Mouse (Mus musculus) stomach, postnatal 0 days (tissue): Measurements from ENCODE around the gene Dram1. TPM values are rescaled to one million over a fixed set of nuclear protein-coding genes. Genes with fewer than 3 reads are reported as not detected.
A peak's percentile ranks its signal among the peaks of the same experiment; 100 is the strongest.

Source experiments
- ATAC-seq: fragments of 200-750 bp; cut with Nextera tagmentation; 2 replicates; pipeline ENCODE4 v1.8.0; 2017; ENCODE audit not compliant: low FRiP score, low TSS enrichment
- DNase-seq: peaks from one replicate; pipeline ENCODE4 v3.0.0-alpha.2; 2016; ENCODE audit warnings: low spot score
- H3K27ac ChIP-seq: fragments of 300-500 bp; sonication (generic); replicated peaks from 2 replicates; pipeline ENCODE4 v1.5.1; 2014; ENCODE audit warnings: mild to moderate bottlenecking, control low read depth
- H3K27me3 ChIP-seq: fragments of 300-500 bp; sonication (generic); 2 replicates; pipeline ENCODE4 v1.6.1; 2014; ENCODE audit warnings: low read length; ENCODE audit not compliant: control insufficient read depth, insufficient read depth
- H3K36me3 ChIP-seq: fragments of 300-500 bp; sonication (generic); 2 replicates; pipeline ENCODE4 v1.6.1; 2014; ENCODE audit warnings: low read length, mixed read lengths; ENCODE audit not compliant: control insufficient read depth, insufficient read depth
- H3K4me1 ChIP-seq: fragments of 300-500 bp; sonication (generic); replicated peaks from 2 replicates; pipeline ENCODE4 v1.6.1; 2014; ENCODE audit warnings: antibody characterized with exemption; ENCODE audit not compliant: control insufficient read depth, insufficient read depth
- H3K4me2 ChIP-seq: fragments of 300-500 bp; sonication (generic); replicated peaks from 2 replicates; pipeline ENCODE4 v1.6.1; 2014; ENCODE audit warnings: low read depth, mild to moderate bottlenecking, control low read depth, moderate library complexity
- H3K4me3 ChIP-seq: fragments of 300-500 bp; sonication (generic); 2 replicates; pipeline ENCODE4 v1.5.1; 2014; ENCODE audit warnings: low read depth, low read length, control low read depth
- H3K9ac ChIP-seq: fragments of 300-500 bp; sonication (generic); 2 replicates; pipeline ENCODE4 v1.6.1; 2014; ENCODE audit warnings: mild to moderate bottlenecking, low read length, control low read depth, mixed read lengths
- H3K9me3 ChIP-seq: fragments of 300-500 bp; sonication (generic); 2 replicates; pipeline ENCODE4 v1.6.1; 2016; ENCODE audit warnings: low read length; ENCODE audit not compliant: control insufficient read depth
- CTCF ChIP-seq: IDR thresholded peaks from 2 replicates; pipeline ENCODE4 v1.5.1; 2016; ENCODE audit warnings: antibody characterized with exemption, low read depth, mild to moderate bottlenecking, moderate library complexity
- EP300 ChIP-seq: optimal IDR thresholded peaks from 2 replicates; pipeline ENCODE3; 2016; ENCODE audit warnings: antibody characterized with exemption
- WGBS: fragments of 180-500 bp; shearing (Covaris S2); extraction: QIAGEN DNeasy Blood & Tissue Kit; methylation state at CpG from one replicate; pipeline ENCODE4 v1.1.7; 2014; 5-methylcytosine and 5-hydroxymethylcytosine counted together
- polyA plus RNA-seq: library from polyadenylated mRNA; unstranded; fragments of >200 nt; fragmentation: Nextera tagmentation; extraction: Ambion mirVana; gene quantifications from 2 replicates; pipeline ENCODE4 v1.2.1, GENCODE M21; 2015

Dram1 gene
- polyA plus RNA-seq = 2.4 and 2.8 TPM in 2 replicates

- H3K4me2 ChIP-seq = peak within 1 kb of the TSS; percentile 92
- WGBS = under 1% methylated on average over 67 of the region's 87 CpGs
- no peaks in the 10 kb centered on the region for H3K9me3 ChIP-seq
- DNase-seq = peak; percentile 88
- H3K4me1 ChIP-seq = peaks cover 3% of the 10 kb centered on the region; the same call in 1 of the 2 replicates
- peak within 1 kb of the TSS; percentile 72 for H3K9ac ChIP-seq
- peak within 1 kb of the TSS; percentile 75 for H3K4me3 ChIP-seq
- peak; percentile 93 for ATAC-seq
- H3K27me3 ChIP-seq = no peaks in the 10 kb centered on the region
- peak within 1 kb of the TSS; percentile 74 for H3K27ac ChIP-seq
- H3K36me3 ChIP-seq = no peaks in the 10 kb centered on the region
- no peak for TF ChIP-seq EP300
- TF ChIP-seq CTCF = peak; percentile 83
Observed at GRCm38 (mm10) chr10:88379013-88379885, at the start of gene Dram1, which contains the start of gene Gnptab. Gene Dram1, minus strand, starts transcription at chr10:88379080. Gene Gnptab, plus strand, starts transcription at chr10:88379132.

- ATAC-seq (no peak), DNase-seq (no peak)
- no peak overlapping the region for H3K4me3 ChIP-seq
- H3K27ac ChIP-seq = no peak overlapping the region
- H3K9me3 ChIP-seq = no peaks in the 10 kb centered on the region
- no peak overlapping the region for H3K9ac ChIP-seq
- WGBS = 83% methylated on average over 6 of the region's 6 CpGs
- no peak overlapping the region for H3K4me2 ChIP-seq
- H3K4me1 ChIP-seq = no peaks in the 10 kb centered on the region
- H3K27me3 ChIP-seq = no peaks in the 10 kb centered on the region
- 0 out of 2 replicates have a peak, but pooled peaks cover under 1% of the 10 kb centered on the region for H3K36me3 ChIP-seq
- no peak for TF ChIP-seq EP300
- no peak for TF ChIP-seq CTCF
Observed at GRCm38 (mm10) chr10:88427998-88428397, 49.1 kb upstream of the Dram1 start.

- H3K27me3 ChIP-seq = no peaks in the 10 kb centered on the region
- DNase-seq (no peak), ATAC-seq (no peak)
- TF ChIP-seq EP300 (no peak), CTCF (no peak)
- 0 out of 2 replicates have a peak overlapping the region, but pooled peaks have one; percentile 18 for H3K9ac ChIP-seq
- no peaks in the 10 kb centered on the region for H3K9me3 ChIP-seq
- H3K4me2 ChIP-seq = no peak overlapping the region
- no peaks in the 10 kb centered on the region for H3K4me1 ChIP-seq
- H3K36me3 ChIP-seq = no peaks in the 10 kb centered on the region
- H3K4me3 ChIP-seq = no peak overlapping the region
- no peak overlapping the region for H3K27ac ChIP-seq
- WGBS = 60% methylated on average over 5 of the region's 5 CpGs
Observed at GRCm38 (mm10) chr10:88426896-88427295, 48.0 kb upstream of the Dram1 start.

- Histone ChIP-seq H3K9me3 (no peaks in the 10 kb centered on the region), H3K27me3 (no peaks in the 10 kb centered on the region), H3K36me3 (no peaks in the 10 kb centered on the region), H3K4me2 (no peak overlapping the region), H3K4me3 (no peak overlapping the region), H3K4me1 (no peaks in the 10 kb centered on the region), H3K27ac (no peak overlapping the region), H3K9ac (0 out of 2 replicates have a peak overlapping the region, but pooled peaks have one; percentile 18)
- TF ChIP-seq CTCF = peak; percentile 87
- no peak for TF ChIP-seq EP300
- ATAC-seq = peak; percentile 78
- WGBS = 88% methylated on average over 2 of the region's 2 CpGs
- DNase-seq = peak; percentile 54
Observed at GRCm38 (mm10) chr10:88426158-88426816, 47.4 kb upstream of the Dram1 start.

- no peak overlapping the region for H3K9ac ChIP-seq
- H3K27ac ChIP-seq = no peak overlapping the region
- 92% methylated on average over 19 of the region's 19 CpGs for WGBS
- ATAC-seq (no peak), DNase-seq (no peak)
- H3K4me2 ChIP-seq = no peak overlapping the region
- no peak overlapping the region for H3K4me3 ChIP-seq
- peaks cover 5% of the 10 kb centered on the region; the same call in 1 of the 2 replicates for H3K36me3 ChIP-seq
- H3K9me3 ChIP-seq = no peaks in the 10 kb centered on the region
- no peak for TF ChIP-seq CTCF
- TF ChIP-seq EP300 = no peak
- no peaks in the 10 kb centered on the region for H3K4me1 ChIP-seq
- no peaks in the 10 kb centered on the region for H3K27me3 ChIP-seq
Observed at GRCm38 (mm10) chr10:88420655-88421435, 42.0 kb upstream of the Dram1 start.
